Mouse (Mus musculus) embryonic facial prominence, embryonic 14.5 days (tissue): ENCODE data around the gene Atg5. TPM values are rescaled to one million over a fixed set of nuclear protein-coding genes. Genes with fewer than 3 reads are reported as not detected.
A peak's percentile ranks its signal among the peaks of the same experiment; 100 is the strongest.

Experiments
- ATAC-seq: fragments of 200-750 bp; cut with Nextera tagmentation; 2 replicates; pipeline ENCODE4 v1.8.0; 2017; ENCODE audit warnings: low read depth, moderate number of reproducible peaks, moderate TSS enrichment
- DNase-seq: peaks from one replicate; pipeline ENCODE4 v3.0.0-alpha.2; 2015; ENCODE audit warnings: low spot score
- H3K27ac ChIP-seq: fragments of 300-500 bp; sonication (generic); replicated peaks from 2 replicates; pipeline ENCODE4 v1.5.1; 2014; ENCODE audit warnings: low read depth, mild to moderate bottlenecking, low read length, moderate library complexity
- H3K27me3 ChIP-seq: fragments of 300-500 bp; sonication (generic); replicated peaks from 2 replicates; pipeline ENCODE4 v1.6.1; 2014; ENCODE audit warnings: low read length; ENCODE audit not compliant: control insufficient read depth, insufficient read depth
- H3K36me3 ChIP-seq: fragments of 300-500 bp; sonication (generic); 2 replicates; pipeline ENCODE4 v1.6.1; 2014; ENCODE audit warnings: low read length, mixed read lengths; ENCODE audit not compliant: control insufficient read depth, insufficient read depth
- H3K4me1 ChIP-seq: fragments of 300-500 bp; sonication (generic); 2 replicates; pipeline ENCODE4 v1.6.1; 2014; ENCODE audit warnings: antibody characterized with exemption, low read length; ENCODE audit not compliant: control insufficient read depth, insufficient read depth
- H3K4me2 ChIP-seq: fragments of 300-500 bp; sonication (generic); 2 replicates; pipeline ENCODE4 v1.6.1; 2014; ENCODE audit warnings: low read depth, mild to moderate bottlenecking, low read length, moderate library complexity, mixed read lengths
- H3K4me3 ChIP-seq: fragments of 300-500 bp; sonication (generic); 2 replicates; pipeline ENCODE4 v1.5.1; 2014; ENCODE audit warnings: low read depth, mild to moderate bottlenecking, low read length
- H3K9ac ChIP-seq: fragments of 300-500 bp; sonication (generic); 2 replicates; pipeline ENCODE4 v1.6.1; 2014; ENCODE audit warnings: low read depth, mild to moderate bottlenecking, low read length, moderate library complexity, mixed read lengths
- H3K9me3 ChIP-seq: fragments of 300-500 bp; sonication (generic); 2 replicates; pipeline ENCODE4 v1.6.1; 2016; ENCODE audit warnings: low read length; ENCODE audit not compliant: control insufficient read depth
- WGBS: fragments of 180-500 bp; shearing (Covaris S2); extraction: QIAGEN DNeasy Blood & Tissue Kit; methylation state at CpG from one replicate; pipeline ENCODE4 v1.1.7; 2014; 5-methylcytosine and 5-hydroxymethylcytosine counted together
- polyA plus RNA-seq: library from polyadenylated mRNA; unstranded; fragments of >200 nt; fragmentation: Nextera tagmentation; extraction: Ambion mirVana; gene quantifications from 2 replicates; pipeline ENCODE4 v1.2.1, GENCODE M21; 2014

The Atg5 gene
- polyA plus RNA-seq, 1 experiment from 2014 or later = 41.8 TPM

DNA sequence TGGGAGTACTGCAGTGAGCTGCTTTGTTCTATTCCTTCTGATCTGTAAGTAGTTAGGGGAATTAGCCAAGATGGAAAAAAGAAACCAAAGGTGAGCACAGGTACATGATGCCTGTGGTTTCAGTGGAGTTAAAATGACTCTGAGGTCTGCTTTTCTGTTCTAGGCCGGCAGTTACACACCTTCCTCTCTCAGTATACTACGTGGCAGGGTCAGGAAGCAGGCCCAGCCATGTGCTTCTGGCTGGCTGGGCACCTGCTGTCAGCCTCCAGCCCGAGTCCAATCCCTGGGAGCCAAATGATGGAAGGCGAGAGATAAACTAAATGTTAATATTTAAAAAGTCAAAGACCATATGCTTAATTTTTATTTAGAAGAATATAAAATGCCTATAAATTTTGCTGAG is 85.3 kb downstream of the Atg5 start:
- Histone ChIP-seq H3K4me2 (no peak overlapping the region), H3K27me3 (no peaks in the 10 kb centered on the region), H3K27ac (no peak overlapping the region), H3K9ac (no peak overlapping the region), H3K4me1 (no peaks in the 10 kb centered on the region), H3K4me3 (no peak overlapping the region), H3K9me3 (no peaks in the 10 kb centered on the region), H3K36me3 (0 out of 2 replicates have a peak, but pooled peaks cover 3% of the 10 kb centered on the region)
- WGBS = 69% methylated on average over 4 of the region's 4 CpGs
- ATAC-seq (no peak), DNase-seq (no peak)

DNA sequence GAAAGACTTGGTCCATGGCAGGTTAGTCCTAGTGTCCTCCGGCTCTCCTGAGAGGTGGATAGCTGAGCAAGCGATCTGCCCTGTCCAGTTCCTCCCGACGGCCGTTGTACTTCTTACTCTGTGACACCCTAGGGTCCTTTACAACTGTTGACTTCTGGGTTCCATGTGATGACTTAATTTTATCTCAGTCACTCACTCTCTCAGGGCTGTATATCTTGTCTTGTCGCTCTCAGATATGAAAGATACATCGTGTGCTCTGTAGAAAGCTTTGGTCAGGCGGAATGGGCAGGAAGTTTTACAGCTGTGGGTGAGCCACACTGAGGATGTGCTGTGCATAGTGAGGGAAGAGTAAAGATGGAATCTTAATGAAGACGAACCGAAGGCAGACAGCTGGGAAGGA is 86.2 kb downstream of the Atg5 start:
- WGBS = 80% methylated on average over 10 of the region's 10 CpGs
- Histone ChIP-seq H3K4me2 (no peak overlapping the region), H3K36me3 (no peaks in the 10 kb centered on the region), H3K9ac (no peak overlapping the region), H3K27me3 (no peaks in the 10 kb centered on the region), H3K9me3 (no peaks in the 10 kb centered on the region), H3K4me1 (no peaks in the 10 kb centered on the region), H3K4me3 (no peak overlapping the region), H3K27ac (no peak overlapping the region)
- DNase-seq = no peak
- no peak for ATAC-seq

DNA sequence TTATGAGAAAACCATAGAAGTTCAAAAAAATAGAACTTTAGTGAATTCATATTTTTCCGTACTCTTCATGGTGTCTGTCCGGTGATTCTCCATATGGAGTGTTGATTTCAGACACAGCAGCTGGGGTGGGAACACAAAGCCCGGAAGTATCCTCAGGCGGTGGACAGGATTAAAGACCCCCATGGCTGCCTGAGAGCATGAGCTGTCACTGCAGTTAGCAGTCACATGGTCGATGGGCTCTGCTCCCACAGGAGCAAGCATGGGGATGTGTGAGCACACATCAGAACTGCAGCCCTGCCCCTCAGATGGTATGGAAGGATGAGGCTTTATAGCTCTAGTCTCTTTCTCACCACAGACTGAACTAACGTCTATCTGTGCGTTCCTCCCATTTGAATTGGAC is 87.1 kb downstream of the Atg5 start:
- no peak overlapping the region for H3K27ac ChIP-seq
- H3K27me3 ChIP-seq = no peaks in the 10 kb centered on the region
- H3K4me1 ChIP-seq = no peaks in the 10 kb centered on the region
- DNase-seq (peak; percentile 22), ATAC-seq (no peak)
- H3K9me3 ChIP-seq = no peaks in the 10 kb centered on the region
- H3K4me2 ChIP-seq = no peak overlapping the region
- no peak overlapping the region for H3K4me3 ChIP-seq
- no peak overlapping the region for H3K9ac ChIP-seq
- WGBS = 62% methylated on average over 7 of the region's 7 CpGs
- H3K36me3 ChIP-seq = no peaks in the 10 kb centered on the region

DNA sequence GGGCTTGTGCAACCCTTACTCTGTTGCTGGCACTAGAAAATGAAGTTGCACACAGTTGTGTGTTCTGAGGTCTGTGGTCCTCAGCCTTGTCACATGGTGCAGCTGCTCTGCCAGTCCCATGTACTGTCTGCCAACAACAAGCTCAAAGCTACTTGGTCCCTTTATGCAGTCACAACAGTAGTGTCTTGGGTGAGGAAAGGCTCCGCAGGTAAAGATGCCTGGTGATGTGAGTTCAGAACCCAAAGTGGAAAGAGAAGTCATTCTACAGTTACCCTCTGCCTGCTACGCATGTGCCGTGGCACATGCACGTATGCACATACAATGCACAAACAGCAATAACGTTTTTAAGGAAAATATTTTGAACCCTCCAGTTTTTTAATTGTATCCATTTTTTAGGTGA is 88.5 kb downstream of the Atg5 start:
- Histone ChIP-seq H3K4me3 (no peak overlapping the region), H3K4me1 (no peaks in the 10 kb centered on the region)

DNA sequence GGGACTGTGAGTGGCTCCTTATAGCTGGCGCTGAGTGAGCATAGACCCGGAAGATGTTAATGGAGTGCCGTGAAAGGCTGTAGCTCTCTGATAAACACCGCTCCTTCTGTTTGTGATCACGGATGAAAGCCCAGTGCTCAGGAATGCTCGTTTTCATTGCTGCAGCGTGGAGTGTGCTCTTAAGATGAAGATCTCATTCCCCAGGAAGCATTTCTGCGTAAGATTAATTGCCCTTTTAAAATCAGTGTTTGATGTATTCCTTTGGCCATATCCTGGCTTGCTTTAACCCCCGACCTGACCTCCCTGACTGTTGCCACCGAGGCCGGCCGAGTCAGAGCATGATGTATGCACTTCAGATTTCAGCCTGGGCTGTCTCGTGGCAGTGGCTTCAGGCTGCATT is 89.2 kb downstream of the Atg5 start:
- H3K9me3 ChIP-seq = no peaks in the 10 kb centered on the region
- 24% methylated on average over 13 of the region's 13 CpGs for WGBS
- H3K27me3 ChIP-seq = no peaks in the 10 kb centered on the region
- no peak overlapping the region for H3K27ac ChIP-seq
- H3K4me1 ChIP-seq = no peaks in the 10 kb centered on the region
- DNase-seq (no peak), ATAC-seq (no peak)
- no peaks in the 10 kb centered on the region for H3K36me3 ChIP-seq
- no peak overlapping the region for H3K9ac ChIP-seq
- no peak overlapping the region for H3K4me3 ChIP-seq
- H3K4me2 ChIP-seq = no peak overlapping the region

More for the DNA sequence above, 88.5 kb downstream of the Atg5 start:
- no peak overlapping the region for H3K27ac ChIP-seq
- H3K27me3 ChIP-seq = no peaks in the 10 kb centered on the region
- H3K9ac ChIP-seq = no peak overlapping the region
- DNase-seq = no peak
- H3K36me3 ChIP-seq = no peaks in the 10 kb centered on the region
- no peaks in the 10 kb centered on the region for H3K9me3 ChIP-seq
- H3K4me2 ChIP-seq = no peak overlapping the region
- 93% methylated on average over 5 of the region's 5 CpGs for WGBS
- ATAC-seq = no peak

DNA sequence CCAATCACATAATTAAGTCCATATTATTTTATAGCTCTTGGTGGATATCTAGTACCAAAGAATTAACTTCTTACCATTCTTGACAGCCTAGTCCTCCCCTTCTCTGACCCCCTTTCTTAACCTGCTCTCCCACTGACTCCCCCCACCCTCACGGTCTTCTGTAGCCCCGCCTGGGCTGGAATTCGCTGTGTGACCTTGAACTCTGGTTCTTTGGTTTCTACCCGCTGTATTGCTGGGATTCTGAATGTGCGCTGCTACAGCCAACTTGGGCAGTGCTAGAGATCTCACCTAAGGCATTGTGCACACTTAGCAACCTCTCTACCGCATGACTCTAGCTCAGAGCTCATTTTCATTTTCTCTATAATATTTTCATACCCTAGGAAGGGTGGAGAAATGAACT is 90.7 kb downstream of the Atg5 start:
- 88% methylated on average over 6 of the region's 6 CpGs for WGBS
- Histone ChIP-seq H3K27me3 (no peaks in the 10 kb centered on the region), H3K36me3 (no peaks in the 10 kb centered on the region), H3K9ac (no peak overlapping the region), H3K4me2 (no peak overlapping the region), H3K27ac (no peak overlapping the region), H3K4me3 (no peak overlapping the region), H3K4me1 (no peaks in the 10 kb centered on the region), H3K9me3 (no peaks in the 10 kb centered on the region)
- ATAC-seq (no peak), DNase-seq (no peak)

DNA sequence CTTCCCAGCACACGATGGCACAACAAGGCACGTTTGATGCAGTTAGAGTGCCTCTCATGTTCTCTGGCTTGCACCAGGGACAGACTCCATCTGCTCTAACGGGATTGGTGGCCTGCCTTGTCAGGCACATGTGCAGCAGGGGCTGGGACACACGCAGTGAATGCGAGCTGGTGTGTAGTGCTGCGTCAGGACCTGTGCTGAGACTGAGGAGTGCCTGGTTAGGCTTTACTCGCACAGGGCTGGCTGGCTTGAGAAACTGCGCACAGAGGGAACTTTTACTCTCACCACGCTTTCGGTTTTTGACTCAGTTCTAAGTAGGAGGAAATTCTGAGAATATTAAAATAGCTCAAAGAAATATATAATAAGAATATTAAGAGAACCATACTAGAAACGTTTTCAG is 92.5 kb downstream of the Atg5 start:
- no peak overlapping the region for H3K4me3 ChIP-seq
- no peak for DNase-seq
- no peaks in the 10 kb centered on the region for H3K36me3 ChIP-seq
- no peak overlapping the region for H3K27ac ChIP-seq
- ATAC-seq = no peak
- WGBS = 73% methylated on average over 11 of the region's 11 CpGs
- no peaks in the 10 kb centered on the region for H3K9me3 ChIP-seq
- no peaks in the 10 kb centered on the region for H3K27me3 ChIP-seq
- H3K9ac ChIP-seq = no peak overlapping the region
- no peaks in the 10 kb centered on the region for H3K4me1 ChIP-seq
- no peak overlapping the region for H3K4me2 ChIP-seq

DNA sequence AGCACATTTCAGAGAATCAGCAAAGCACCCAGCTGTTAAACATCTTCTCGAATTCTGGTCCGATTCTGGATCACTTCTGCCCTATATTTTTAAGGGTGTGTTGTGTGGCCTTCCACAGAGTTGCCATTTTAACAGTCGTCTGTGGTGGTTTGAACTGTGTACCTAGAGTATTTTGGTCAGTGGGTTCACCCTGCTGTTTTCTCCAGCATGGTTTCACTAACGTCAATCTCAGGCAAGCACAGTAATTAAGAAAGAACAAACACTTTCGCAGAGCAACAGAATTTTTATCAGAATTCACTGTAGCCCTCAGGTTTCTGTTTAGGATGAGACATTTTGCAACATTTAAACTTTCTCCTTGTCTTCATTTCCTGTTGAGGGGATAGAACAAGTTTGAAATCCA is 94.3 kb downstream of the Atg5 start:
- Histone ChIP-seq H3K36me3 (no peaks in the 10 kb centered on the region), H3K9me3 (no peaks in the 10 kb centered on the region), H3K4me2 (no peak overlapping the region), H3K4me1 (no peaks in the 10 kb centered on the region), H3K27ac (no peak overlapping the region), H3K27me3 (no peaks in the 10 kb centered on the region), H3K4me3 (no peak overlapping the region), H3K9ac (no peak overlapping the region)
- 86% methylated on average over 5 of the region's 5 CpGs for WGBS
- DNase-seq = no peak
- no peak for ATAC-seq

DNA sequence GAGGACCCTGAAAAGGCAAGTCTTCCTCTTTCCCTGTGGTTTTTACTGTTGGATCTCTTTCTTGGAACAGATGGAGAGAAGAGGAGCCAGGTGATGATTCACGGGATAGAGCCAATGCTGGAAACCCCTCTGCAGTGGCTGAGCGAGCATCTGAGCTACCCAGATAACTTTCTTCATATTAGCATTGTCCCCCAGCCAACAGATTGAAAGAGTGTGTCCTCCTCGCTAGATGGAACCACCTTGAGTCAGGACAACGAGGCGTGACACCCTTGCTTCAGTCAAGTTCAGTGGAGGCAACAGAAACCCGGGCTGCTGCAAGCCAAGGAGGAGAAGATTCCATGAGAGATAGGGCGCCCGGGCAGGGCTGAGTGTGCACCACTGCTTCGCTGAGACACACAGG is 94.7 kb downstream of the Atg5 start:
- Histone ChIP-seq H3K9ac (no peak overlapping the region), H3K27me3 (no peaks in the 10 kb centered on the region), H3K4me1 (no peaks in the 10 kb centered on the region), H3K36me3 (no peaks in the 10 kb centered on the region), H3K27ac (no peak overlapping the region), H3K4me2 (no peak overlapping the region), H3K4me3 (no peak overlapping the region), H3K9me3 (no peaks in the 10 kb centered on the region)
- 80% methylated on average over 9 of the region's 9 CpGs for WGBS
- DNase-seq (no peak), ATAC-seq (no peak)
